Mouse (Mus musculus) testis, postnatal 14 days (tissue): Measurements from ENCODE around the gene Zbed5.
"Not testable (repeated sequence)": the region's sequence is repeated elsewhere in the genome, so short reads cannot be mapped to it uniquely, and the experiment has no call there.

Experiments
- DNase-seq: peaks from one replicate; pipeline ENCODE4 v3.0.0; 2021; ENCODE audit warnings: low spot score

Gene Zbed5

GRCm38 (mm10) chr5:129895198-129896088 lies at the start of gene Zbed5:
TSS of gene Zbed5 (plus strand) at chr5:129895723.
- peak; percentile 91 for DNase-seq

GRCm38 (mm10) chr5:129846752-129847557 lies 48.6 kb upstream of the Zbed5 start, which contains the start of gene Sumf2:
TSS of gene Sumf2 (plus strand) at chr5:129846986.
- DNase-seq: peak; percentile 93

GRCm38 (mm10) chr5:129847558-129847820 lies 48.0 kb upstream of the Zbed5 start:
- DNase-seq: no peak

- DNase-seq: no peak
Measured at GRCm38 (mm10) chr5:129855163-129855562, 40.4 kb upstream of the Zbed5 start.

GRCm38 (mm10) chr5:129856414-129856813 lies 39.1 kb upstream of the Zbed5 start:
- no peak for DNase-seq

- no peak for DNase-seq
Measured at GRCm38 (mm10) chr5:129862325-129862724, 33.2 kb upstream of the Zbed5 start.

GRCm38 (mm10) chr5:129864467-129864866 lies 31.1 kb upstream of the Zbed5 start:
- DNase-seq: peak; percentile 75

GRCm38 (mm10) chr5:129865841-129866240 lies 29.7 kb upstream of the Zbed5 start:
- no peak for DNase-seq

- DNase-seq: no peak
Measured at GRCm38 (mm10) chr5:129869238-129869995, 26.1 kb upstream of the Zbed5 start.

GRCm38 (mm10) chr5:129871238-129871637 lies 24.3 kb upstream of the Zbed5 start:
- no peak for DNase-seq

GRCm38 (mm10) chr5:129873942-129874341 lies 21.6 kb upstream of the Zbed5 start:
- no peak for DNase-seq

GRCm38 (mm10) chr5:129875098-129875497 lies 20.4 kb upstream of the Zbed5 start:
- DNase-seq: no peak

GRCm38 (mm10) chr5:129877731-129878455 lies 17.6 kb upstream of the Zbed5 start:
- no peak for DNase-seq

- DNase-seq: peak; percentile 69
Measured at GRCm38 (mm10) chr5:129878946-129879345, 16.6 kb upstream of the Zbed5 start.

GRCm38 (mm10) chr5:129879888-129880287 lies 15.6 kb upstream of the Zbed5 start:
- peak; percentile 52 for DNase-seq

GRCm38 (mm10) chr5:129886271-129886670 lies 9.3 kb upstream of the Zbed5 start:
- peak; percentile 61 for DNase-seq

GRCm38 (mm10) chr5:129886911-129887636 lies 8.4 kb upstream of the Zbed5 start, which contains the start of gene Chchd2:
TSS of gene Chchd2 (minus strand) at chr5:129887470.
- DNase-seq: peak; percentile 98

- DNase-seq: not testable (repeated sequence)
Measured at GRCm38 (mm10) chr5:129890390-129890789, 5.1 kb upstream of the Zbed5 start.

GRCm38 (mm10) chr5:129898449-129898848 lies 2.9 kb downstream of the Zbed5 start, which contains the start of gene Phkg1:
TSS of gene Phkg1 (minus strand) at chr5:129898549.
- no peak for DNase-seq

- no peak for DNase-seq
Measured at GRCm38 (mm10) chr5:129907775-129908174, 12.3 kb downstream of the Zbed5 start.
